Mouse (Mus musculus): ENCODE data around the gene Cfd.
A peak's percentile ranks its signal among the peaks of the same experiment; 100 is the strongest.

Cfd gene

GRCm38 (mm10) chr10:79860079-79860911 is 30.4 kb upstream of the Cfd start:
- no peak for ATAC-seq (ENCODE audit: insufficient number of reproducible peaks, low FRiP score, low TSS enrichment)

- ATAC-seq (ENCODE audit: insufficient number of reproducible peaks, low FRiP score, low TSS enrichment): peak; percentile 70; the same call in 1 of the 2 replicates
Observed at GRCm38 (mm10) chr10:79861230-79862048, 29.2 kb upstream of the Cfd start.

- no peak for ATAC-seq (ENCODE audit: insufficient number of reproducible peaks, low FRiP score, low TSS enrichment)
Observed at GRCm38 (mm10) chr10:79862049-79862788, 28.4 kb upstream of the Cfd start.

- ATAC-seq (ENCODE audit: insufficient number of reproducible peaks, low FRiP score, low TSS enrichment): no peak
Observed at GRCm38 (mm10) chr10:79862925-79863324, 27.7 kb upstream of the Cfd start.

GRCm38 (mm10) chr10:79864351-79865188 is 26.1 kb upstream of the Cfd start:
- no peak for ATAC-seq (ENCODE audit: insufficient number of reproducible peaks, low FRiP score, low TSS enrichment)

GRCm38 (mm10) chr10:79865189-79865601 is 25.5 kb upstream of the Cfd start:
- ATAC-seq (ENCODE audit: insufficient number of reproducible peaks, low FRiP score, low TSS enrichment): no peak

- ATAC-seq (ENCODE audit: insufficient number of reproducible peaks, low FRiP score, low TSS enrichment): 0 out of 2 replicates have a peak, but pooled peaks have one; percentile 21
Observed at GRCm38 (mm10) chr10:79865801-79866295, 24.8 kb upstream of the Cfd start.

- no peak for ATAC-seq (ENCODE audit: insufficient number of reproducible peaks, low FRiP score, low TSS enrichment)
Observed at GRCm38 (mm10) chr10:79866601-79867000, 24.1 kb upstream of the Cfd start.

- ATAC-seq (ENCODE audit: insufficient number of reproducible peaks, low FRiP score, low TSS enrichment): no peak
Observed at GRCm38 (mm10) chr10:79871845-79872244, 18.8 kb upstream of the Cfd start.

GRCm38 (mm10) chr10:79872862-79873261 is 17.8 kb upstream of the Cfd start:
- no peak for ATAC-seq (ENCODE audit: insufficient number of reproducible peaks, low FRiP score, low TSS enrichment)

- ATAC-seq (ENCODE audit: insufficient number of reproducible peaks, low FRiP score, low TSS enrichment): no peak
Observed at GRCm38 (mm10) chr10:79873313-79873712, 17.3 kb upstream of the Cfd start.

GRCm38 (mm10) chr10:79873715-79874289 is 16.9 kb upstream of the Cfd start:
- no peak for ATAC-seq (ENCODE audit: insufficient number of reproducible peaks, low FRiP score, low TSS enrichment)

- ATAC-seq (ENCODE audit: insufficient number of reproducible peaks, low FRiP score, low TSS enrichment): peak; percentile 45; the same call in 1 of the 2 replicates
Observed at GRCm38 (mm10) chr10:79874290-79874862, 16.3 kb upstream of the Cfd start, which contains the start of the genes Prtn3 and Plppr3. Gene Prtn3, plus strand, starts transcription at chr10:79874476. Gene Plppr3, minus strand, starts transcription at chr10:79874634.

- no peak for ATAC-seq (ENCODE audit: insufficient number of reproducible peaks, low FRiP score, low TSS enrichment)
Observed at GRCm38 (mm10) chr10:79877174-79877573, 13.5 kb upstream of the Cfd start.

GRCm38 (mm10) chr10:79877757-79878156 is 12.9 kb upstream of the Cfd start:
- no peak for ATAC-seq (ENCODE audit: insufficient number of reproducible peaks, low FRiP score, low TSS enrichment)

GRCm38 (mm10) chr10:79879527-79879926 is 11.1 kb upstream of the Cfd start:
- no peak for ATAC-seq (ENCODE audit: insufficient number of reproducible peaks, low FRiP score, low TSS enrichment)

GRCm38 (mm10) chr10:79880721-79881120 is 9.9 kb upstream of the Cfd start:
- ATAC-seq (ENCODE audit: insufficient number of reproducible peaks, low FRiP score, low TSS enrichment): no peak

GRCm38 (mm10) chr10:79881981-79882380 is 8.7 kb upstream of the Cfd start:
- no peak for ATAC-seq (ENCODE audit: insufficient number of reproducible peaks, low FRiP score, low TSS enrichment)

Data from cerebellum, adult (tissue).